Mouse (Mus musculus) granulocyte monocyte progenitor cell, adult 5-6 weeks (primary cell): ENCODE data around the gene Spem2. TPM values are rescaled to one million over a fixed set of nuclear protein-coding genes. Genes with fewer than 3 reads are reported as not detected.

Source experiments
- ATAC-seq: replicated peaks from 2 replicates; pipeline ENCODE4 v1.8.0; 2016; ENCODE audit warnings: mild to moderate bottlenecking, moderate TSS enrichment, inconsistent platforms; ENCODE audit not compliant: poor library complexity, severe bottlenecking
- total RNA-seq, 2 experiments: library from RNA; stranded (forward) in 1 of 2; stranded (reverse) in 1 of 2; fragments of 200-712, 200-1000 nt in 1 of 2; fragments of >200 nt in 1 of 2; fragmentation: Nextera tagmentation in 1 of 2; gene quantifications; 2 replicates each; pipeline ENCODE4 v1.2.3; 2014 to 2017

Spem2 gene
- total RNA-seq, 2 experiments from 2014 or later, result not detected

DNA sequence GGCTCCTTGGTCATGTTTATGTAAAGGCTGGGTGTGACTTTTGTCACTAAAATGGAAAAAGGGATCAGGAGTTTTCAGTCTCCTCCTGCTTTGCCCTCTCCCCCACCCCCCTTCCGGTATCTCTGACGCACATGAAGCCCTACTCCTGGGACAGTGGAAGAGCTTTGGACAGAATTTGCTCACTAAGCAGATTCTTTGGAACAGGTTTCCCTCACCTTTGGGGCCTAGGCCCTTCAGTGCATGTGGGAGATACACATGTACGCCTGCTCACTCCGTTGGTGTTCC, 50.7 kb downstream of the Spem2 start:
- ATAC-seq, result no peak

DNA sequence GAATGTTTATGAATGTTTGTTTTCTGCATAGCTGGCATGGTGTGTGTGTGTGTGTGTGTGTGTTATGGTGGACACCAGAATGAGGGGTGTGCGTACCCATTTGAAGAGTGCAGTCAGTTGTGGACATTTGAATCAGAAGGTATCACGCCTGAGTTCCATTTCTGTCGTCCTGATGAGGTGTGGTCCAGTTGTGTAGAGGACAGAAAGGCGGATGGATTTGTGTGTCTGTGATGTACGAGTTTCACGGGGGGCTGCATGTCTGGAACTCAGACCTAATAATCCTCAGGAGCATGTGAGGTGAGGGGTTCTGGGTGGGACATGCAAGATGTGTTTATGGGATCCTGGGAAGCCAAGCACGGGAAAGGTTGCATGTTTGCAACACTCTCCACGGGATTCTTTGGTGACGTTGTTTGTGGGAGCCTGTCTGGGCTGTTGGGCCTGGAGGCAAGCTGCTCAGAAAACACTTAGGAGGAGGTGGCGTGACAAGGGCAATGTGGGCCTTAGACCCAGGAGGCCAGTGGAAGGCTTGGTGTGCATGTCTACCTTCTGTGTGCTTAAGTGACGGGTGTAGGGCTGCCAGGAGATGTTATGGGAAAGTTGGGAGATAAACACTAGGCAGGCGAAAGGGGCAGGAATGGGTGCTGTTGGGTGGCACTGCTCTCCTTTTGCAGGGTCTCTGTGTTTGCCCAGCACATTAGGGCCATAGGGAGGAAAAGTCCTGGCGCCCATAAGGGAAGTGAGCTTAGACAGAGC, 51.2 kb downstream of the Spem2 start:
- no peak for ATAC-seq

Other genes with a start within 250 kb of the Spem2 start
Only the 30 nearest of the 44 such genes appear.
- gene Mpdu1, start 155.8 kb downstream of the Spem2 start, total RNA-seq (2014; fragmentation: Nextera tagmentation), result 40.7 and 48.6 TPM in 2 replicates
- gene Mpdu1, start 155.8 kb downstream of the Spem2 start, total RNA-seq (2017), result 58.5 and 67.9 TPM in 2 replicates
- 29.7 and 52.0 TPM in 2 replicates for gene Cd68, start 152.3 kb downstream of the Spem2 start, total RNA-seq (2014; fragmentation: Nextera tagmentation)
- gene Cd68, start 152.3 kb downstream of the Spem2 start, total RNA-seq (2017), result 27.0 and 47.7 TPM in 2 replicates
- 969 and 995 TPM in 2 replicates for gene Eif4a1, start 146.0 kb downstream of the Spem2 start, total RNA-seq (2014; fragmentation: Nextera tagmentation)
- gene Eif4a1, start 146.0 kb downstream of the Spem2 start, total RNA-seq (2017), result 1,214 and 1,335 TPM in 2 replicates
- 99.4 and 106 TPM in 2 replicates for gene Senp3, start 136.4 kb downstream of the Spem2 start, total RNA-seq (2014; fragmentation: Nextera tagmentation)
- 95.6 and 98.9 TPM in 2 replicates for gene Senp3, start 136.4 kb downstream of the Spem2 start, total RNA-seq (2017)
- gene Tnfsf13, start 132.7 kb downstream of the Spem2 start, total RNA-seq (2014; fragmentation: Nextera tagmentation), result 5.4 and 27.7 TPM in 2 replicates
- 38.0 and 41.8 TPM in 2 replicates for gene Tnfsf13, start 132.7 kb downstream of the Spem2 start, total RNA-seq (2017)
- gene Tnfsf12, start 122.6 kb downstream of the Spem2 start, total RNA-seq (2014; fragmentation: Nextera tagmentation), result 2.1 and 6.1 TPM in 2 replicates
- 0.46 and 1.6 TPM in 2 replicates for gene Tnfsf12, start 122.6 kb downstream of the Spem2 start, total RNA-seq (2017)
- gene Tnfsfm13, start 122.4 kb downstream of the Spem2 start, total RNA-seq (2014; fragmentation: Nextera tagmentation), result 4.9 and 6.6 TPM in 2 replicates
- 3.6 and 6.1 TPM in 2 replicates for gene Tnfsfm13, start 122.4 kb downstream of the Spem2 start, total RNA-seq (2017)
- gene Polr2a, start 59.8 kb downstream of the Spem2 start, total RNA-seq (2014; fragmentation: Nextera tagmentation), result 153 and 165 TPM in 2 replicates
- 30.2 and 38.5 TPM in 2 replicates for gene Polr2a, start 59.8 kb downstream of the Spem2 start, total RNA-seq (2017)
- not detected in 2 replicates for gene Slc35g3, start 56.5 kb downstream of the Spem2 start, total RNA-seq (2014; fragmentation: Nextera tagmentation)
- gene Slc35g3, start 56.5 kb downstream of the Spem2 start, total RNA-seq (2017), result not detected in 2 replicates
- gene Zbtb4, start 52.6 kb downstream of the Spem2 start, total RNA-seq (2014; fragmentation: Nextera tagmentation), result 1.8 and 2.1 TPM in 2 replicates
- 0.26 and 0.43 TPM in 2 replicates for gene Zbtb4, start 52.6 kb downstream of the Spem2 start, total RNA-seq (2017)
- gene Chrnb1, start 22.5 kb downstream of the Spem2 start, total RNA-seq (2014; fragmentation: Nextera tagmentation), result not detected in 2 replicates
- gene Chrnb1, start 22.5 kb downstream of the Spem2 start, total RNA-seq (2017), result 0.82 TPM in 1 of 2 replicates, not detected in the other
- gene Fgf11, start 16.6 kb downstream of the Spem2 start, total RNA-seq (2014; fragmentation: Nextera tagmentation), result 1.6 and 2.9 TPM in 2 replicates
- gene Fgf11, start 16.6 kb downstream of the Spem2 start, total RNA-seq (2017), result not detected in 2 replicates
- not detected in 2 replicates for gene Tmem102, start 12.8 kb downstream of the Spem2 start, total RNA-seq (2014; fragmentation: Nextera tagmentation)
- gene Tmem102, start 12.8 kb downstream of the Spem2 start, total RNA-seq (2017), result not detected in 2 replicates
- not detected in 2 replicates for gene Gm39566, start 3.2 kb downstream of the Spem2 start, total RNA-seq (2014; fragmentation: Nextera tagmentation)
- gene Gm39566, start 3.2 kb downstream of the Spem2 start, total RNA-seq (2017), result not detected in 2 replicates
- not detected in 2 replicates for gene Spem1, start 3.7 kb upstream of the Spem2 start, total RNA-seq (2014; fragmentation: Nextera tagmentation)
- not detected in 2 replicates for gene Spem1, start 3.7 kb upstream of the Spem2 start, total RNA-seq (2017)
- 13.5 and 33.1 TPM in 2 replicates for gene Nlgn2, start 19.3 kb upstream of the Spem2 start, total RNA-seq (2014; fragmentation: Nextera tagmentation)
- gene Nlgn2, start 19.3 kb upstream of the Spem2 start, total RNA-seq (2017), result 4.0 and 7.4 TPM in 2 replicates
- gene Tmem256, start 20.0 kb upstream of the Spem2 start, total RNA-seq (2014; fragmentation: Nextera tagmentation), result 294 and 359 TPM in 2 replicates
- 118 and 164 TPM in 2 replicates for gene Tmem256, start 20.0 kb upstream of the Spem2 start, total RNA-seq (2017)
- gene Plscr3, start 27.9 kb upstream of the Spem2 start, total RNA-seq (2014; fragmentation: Nextera tagmentation), result 108 and 109 TPM in 2 replicates
- gene Plscr3, start 27.9 kb upstream of the Spem2 start, total RNA-seq (2017), result 24.9 and 25.2 TPM in 2 replicates
- 0.60 TPM in 1 of 2 replicates, not detected in the other for gene Tnk1, start 40.3 kb upstream of the Spem2 start, total RNA-seq (2014; fragmentation: Nextera tagmentation)
- gene Tnk1, start 40.3 kb upstream of the Spem2 start, total RNA-seq (2017), result not detected in 2 replicates
- gene Tmem95, start 59.6 kb upstream of the Spem2 start, total RNA-seq (2014; fragmentation: Nextera tagmentation), result not detected in 2 replicates
- gene Tmem95, start 59.6 kb upstream of the Spem2 start, total RNA-seq (2017), result not detected in 2 replicates
- gene Kctd11, start 62.9 kb upstream of the Spem2 start, total RNA-seq (2014; fragmentation: Nextera tagmentation), result 0.41 and 4.2 TPM in 2 replicates
- gene Kctd11, start 62.9 kb upstream of the Spem2 start, total RNA-seq (2017), result 1.1 and 2.6 TPM in 2 replicates
- 52.4 and 65.1 TPM in 2 replicates for gene Acap1, start 77.1 kb upstream of the Spem2 start, total RNA-seq (2014; fragmentation: Nextera tagmentation)
- gene Acap1, start 77.1 kb upstream of the Spem2 start, total RNA-seq (2017), result 47.0 and 50.7 TPM in 2 replicates
- gene 2810408A11Rik, start 82.5 kb upstream of the Spem2 start, total RNA-seq (2014; fragmentation: Nextera tagmentation), result 1.3 and 3.5 TPM in 2 replicates
- 3.6 and 6.4 TPM in 2 replicates for gene 2810408A11Rik, start 82.5 kb upstream of the Spem2 start, total RNA-seq (2017)
- 32.0 and 38.9 TPM in 2 replicates for gene Neurl4, start 82.6 kb upstream of the Spem2 start, total RNA-seq (2014; fragmentation: Nextera tagmentation)
- gene Neurl4, start 82.6 kb upstream of the Spem2 start, total RNA-seq (2017), result 20.7 and 27.5 TPM in 2 replicates
- gene Gps2, start 95.4 kb upstream of the Spem2 start, total RNA-seq (2014; fragmentation: Nextera tagmentation), result 71.5 and 99.8 TPM in 2 replicates
- 47.1 and 58.2 TPM in 2 replicates for gene Gps2, start 95.4 kb upstream of the Spem2 start, total RNA-seq (2017)
- gene Eif5a, start 103.5 kb upstream of the Spem2 start, total RNA-seq (2014; fragmentation: Nextera tagmentation), result 1,453 and 1,476 TPM in 2 replicates
- gene Eif5a, start 103.5 kb upstream of the Spem2 start, total RNA-seq (2017), result 890 and 976 TPM in 2 replicates
- gene Ybx2, start 117.3 kb upstream of the Spem2 start, total RNA-seq (2014; fragmentation: Nextera tagmentation), result not detected in 2 replicates
- 2.1 TPM in 1 of 2 replicates, not detected in the other for gene Ybx2, start 117.3 kb upstream of the Spem2 start, total RNA-seq (2017)
- not detected in 2 replicates for gene Slc2a4, start 129.7 kb upstream of the Spem2 start, total RNA-seq (2014; fragmentation: Nextera tagmentation)
- not detected in 2 replicates for gene Slc2a4, start 129.7 kb upstream of the Spem2 start, total RNA-seq (2017)
- not detected in 2 replicates for gene Cldn7, start 146.3 kb upstream of the Spem2 start, total RNA-seq (2014; fragmentation: Nextera tagmentation)
- not detected in 2 replicates for gene Cldn7, start 146.3 kb upstream of the Spem2 start, total RNA-seq (2017)
- gene Ctdnep1, start 162.7 kb upstream of the Spem2 start, total RNA-seq (2014; fragmentation: Nextera tagmentation), result 191 and 254 TPM in 2 replicates
- gene Ctdnep1, start 162.7 kb upstream of the Spem2 start, total RNA-seq (2017), result 19.3 and 23.8 TPM in 2 replicates